Mouse (Mus musculus): ENCODE measurements around the gene Ern1. TPM values are rescaled to one million over a fixed set of nuclear protein-coding genes. Genes with fewer than 3 reads are reported as not detected.
A peak's percentile ranks its signal among the peaks of the same experiment; 100 is the strongest.
"Not testable (repeated sequence)": the region's sequence is repeated elsewhere in the genome, so short reads cannot be mapped to it uniquely, and the experiment has no call there.

Gene Ern1
- total RNA-seq, 2 experiments from 2014 or later, result 28.8 to 43.1 TPM

GRCm38 (mm10) chr11:106484875-106485274 lies 2.8 kb downstream of the Ern1 start:
- no peak for ATAC-seq (ENCODE audit: poor library complexity, severe bottlenecking)

- no peak for ATAC-seq (ENCODE audit: poor library complexity, severe bottlenecking)
These were observed 4.8 kb downstream of the Ern1 start for GRCm38 (mm10) chr11:106482867-106483266.

- no peak for ATAC-seq (ENCODE audit: poor library complexity, severe bottlenecking)
These were observed 6.0 kb downstream of the Ern1 start for GRCm38 (mm10) chr11:106481651-106482050.

GRCm38 (mm10) chr11:106480530-106480885 lies 7.1 kb downstream of the Ern1 start:
- peak; percentile 63 for ATAC-seq (ENCODE audit: poor library complexity, severe bottlenecking)

GRCm38 (mm10) chr11:106479619-106480529 lies 7.8 kb downstream of the Ern1 start:
- ATAC-seq (ENCODE audit: poor library complexity, severe bottlenecking), result peak; percentile 67

- no peak for ATAC-seq (ENCODE audit: poor library complexity, severe bottlenecking)
These were observed 8.9 kb downstream of the Ern1 start for GRCm38 (mm10) chr11:106478745-106479144.

GRCm38 (mm10) chr11:106477505-106478160 lies 10.0 kb downstream of the Ern1 start:
- 0 out of 2 replicates have a peak, but pooled peaks have one; percentile 4 for ATAC-seq (ENCODE audit: poor library complexity, severe bottlenecking)

GRCm38 (mm10) chr11:106475309-106475708 lies 12.3 kb downstream of the Ern1 start:
- ATAC-seq (ENCODE audit: poor library complexity, severe bottlenecking), result peak; percentile 45

GRCm38 (mm10) chr11:106471629-106472028 lies 16.0 kb downstream of the Ern1 start:
- 0 out of 2 replicates have a peak, but pooled peaks have one; percentile 28 for ATAC-seq (ENCODE audit: poor library complexity, severe bottlenecking)

- ATAC-seq (ENCODE audit: poor library complexity, severe bottlenecking), result peak; percentile 31; the same call in 1 of the 2 replicates
These were observed 19.1 kb downstream of the Ern1 start for GRCm38 (mm10) chr11:106468509-106468908.

- ATAC-seq (ENCODE audit: poor library complexity, severe bottlenecking), result no peak
These were observed 21.7 kb downstream of the Ern1 start for GRCm38 (mm10) chr11:106465932-106466331.

- ATAC-seq (ENCODE audit: poor library complexity, severe bottlenecking), result no peak
These were observed 22.1 kb downstream of the Ern1 start for GRCm38 (mm10) chr11:106465545-106465903.

GRCm38 (mm10) chr11:106464681-106465544 lies 22.7 kb downstream of the Ern1 start:
- no peak for ATAC-seq (ENCODE audit: poor library complexity, severe bottlenecking)

GRCm38 (mm10) chr11:106463845-106464244 lies 23.8 kb downstream of the Ern1 start:
- ATAC-seq (ENCODE audit: poor library complexity, severe bottlenecking), result no peak

- ATAC-seq (ENCODE audit: poor library complexity, severe bottlenecking), result no peak
These were observed 25.3 kb downstream of the Ern1 start for GRCm38 (mm10) chr11:106462309-106462708.

- ATAC-seq (ENCODE audit: poor library complexity, severe bottlenecking), result peak; percentile 63
These were observed 26.3 kb downstream of the Ern1 start for GRCm38 (mm10) chr11:106461145-106461932.

GRCm38 (mm10) chr11:106460671-106461070 lies 27.0 kb downstream of the Ern1 start:
- no peak for ATAC-seq (ENCODE audit: poor library complexity, severe bottlenecking)

- ATAC-seq (ENCODE audit: poor library complexity, severe bottlenecking), result no peak
These were observed 29.1 kb downstream of the Ern1 start for GRCm38 (mm10) chr11:106458540-106458939.

- peak; percentile 33; the same call in 1 of the 2 replicates for ATAC-seq (ENCODE audit: poor library complexity, severe bottlenecking)
These were observed 44.0 kb downstream of the Ern1 start for GRCm38 (mm10) chr11:106443646-106444045.

- ATAC-seq (ENCODE audit: poor library complexity, severe bottlenecking), result not testable (repeated sequence)
These were observed 45.1 kb downstream of the Ern1 start for GRCm38 (mm10) chr11:106442564-106442963.
